Mouse (Mus musculus) embryonic fibroblast, embryonic 13.5 days (primary cell): ENCODE measurements around the gene Map3k9.

Experiments used
- CTCF ChIP-seq: IDR thresholded peaks from 2 replicates; pipeline ENCODE4 v1.5.1; 2011; ENCODE audit warnings: mild to moderate bottlenecking, control low read depth, low read length, moderate library complexity, borderline replicate concordance; ENCODE audit not compliant: insufficient read depth
- POLR2A ChIP-seq: IDR thresholded peaks from 2 replicates; pipeline ENCODE4 v1.6.1; 2011; ENCODE audit warnings: low read depth, mild to moderate bottlenecking, control low read depth, low read length, moderate library complexity

DNA sequence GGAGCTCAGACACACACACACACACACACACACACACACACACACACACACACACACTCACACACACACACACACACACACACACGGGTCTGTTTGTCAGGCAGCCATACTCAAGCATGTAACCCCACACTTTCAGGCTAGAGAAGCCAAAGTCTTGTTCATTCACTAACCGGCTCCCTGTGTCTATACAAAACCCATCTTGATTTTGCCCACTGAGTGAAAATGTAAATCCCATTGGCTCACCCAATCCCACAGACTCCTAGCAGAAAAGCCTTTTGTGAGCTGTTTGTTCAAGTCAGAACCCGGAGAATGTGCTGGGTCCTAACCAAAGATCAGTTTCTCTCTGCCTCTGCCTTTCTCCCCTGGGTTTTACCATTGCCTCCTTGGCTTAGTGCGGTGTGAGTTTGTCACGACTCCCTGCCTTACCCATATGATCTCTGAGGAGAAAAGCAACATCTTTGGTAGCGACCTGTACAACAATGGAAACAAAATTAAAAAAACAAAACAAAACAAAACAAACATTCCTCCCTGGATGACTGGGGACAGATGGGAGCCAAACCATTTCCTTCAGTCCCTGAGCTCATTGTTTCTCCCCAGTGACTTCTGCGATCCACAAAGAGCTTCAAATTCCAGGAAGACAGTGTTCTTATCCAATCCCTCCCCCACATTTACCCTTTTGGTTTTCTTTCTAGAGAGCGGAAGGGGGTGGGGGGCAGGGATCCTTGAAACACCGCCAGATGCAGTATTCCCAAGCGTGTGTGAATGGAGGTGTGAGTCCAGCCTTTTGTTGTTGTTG lies 35.6 kb upstream of the Map3k9 start:
- TF ChIP-seq CTCF: no peak
- no peak for TF ChIP-seq POLR2A
